Mouse (Mus musculus) cerebellum, postnatal 14 days (tissue): ENCODE results near the gene Mt3.

ENCODE experiments used
- DNase-seq, 2 experiments: peaks; one replicate each; pipeline ENCODE4 v3.0.0; 2021; ENCODE audit warnings: mixed read lengths in 2 of 2

Mt3 gene

DNA sequence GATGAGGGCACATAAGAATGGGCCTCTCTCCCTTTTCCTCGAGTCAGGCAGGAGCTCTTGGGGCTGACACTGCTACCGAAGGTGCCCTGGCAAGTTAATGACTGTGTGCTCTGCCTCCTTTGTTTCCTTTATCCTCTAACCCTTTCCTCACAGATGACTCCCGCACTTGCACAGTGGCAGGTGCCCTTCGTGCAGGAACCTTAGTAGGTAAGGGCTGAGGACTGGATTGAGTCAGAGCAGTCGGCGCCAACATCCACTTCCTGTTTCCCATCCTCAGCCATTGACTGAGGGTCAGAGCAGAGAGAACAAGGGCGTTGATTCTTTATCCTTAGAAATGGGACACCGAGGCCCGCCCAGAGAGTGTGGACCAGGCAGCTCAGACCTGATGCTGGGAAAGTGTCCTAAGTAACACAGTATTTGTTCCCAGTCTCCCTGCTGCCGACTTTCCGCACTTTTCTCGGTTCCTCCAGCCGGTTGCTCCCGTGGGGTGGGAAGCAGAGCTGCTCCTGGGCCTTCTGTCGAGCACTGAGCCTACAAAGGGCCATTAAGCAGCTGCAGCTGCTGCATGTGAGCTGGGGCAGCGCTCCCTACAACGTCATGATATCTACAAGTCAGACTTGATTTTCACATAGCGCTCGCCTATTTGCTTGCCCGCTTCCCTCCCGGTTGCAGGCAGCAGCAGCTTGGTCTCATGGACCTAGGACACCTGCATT lies 35.0 kb downstream of the Mt3 start:
- DNase-seq = no peak

DNA sequence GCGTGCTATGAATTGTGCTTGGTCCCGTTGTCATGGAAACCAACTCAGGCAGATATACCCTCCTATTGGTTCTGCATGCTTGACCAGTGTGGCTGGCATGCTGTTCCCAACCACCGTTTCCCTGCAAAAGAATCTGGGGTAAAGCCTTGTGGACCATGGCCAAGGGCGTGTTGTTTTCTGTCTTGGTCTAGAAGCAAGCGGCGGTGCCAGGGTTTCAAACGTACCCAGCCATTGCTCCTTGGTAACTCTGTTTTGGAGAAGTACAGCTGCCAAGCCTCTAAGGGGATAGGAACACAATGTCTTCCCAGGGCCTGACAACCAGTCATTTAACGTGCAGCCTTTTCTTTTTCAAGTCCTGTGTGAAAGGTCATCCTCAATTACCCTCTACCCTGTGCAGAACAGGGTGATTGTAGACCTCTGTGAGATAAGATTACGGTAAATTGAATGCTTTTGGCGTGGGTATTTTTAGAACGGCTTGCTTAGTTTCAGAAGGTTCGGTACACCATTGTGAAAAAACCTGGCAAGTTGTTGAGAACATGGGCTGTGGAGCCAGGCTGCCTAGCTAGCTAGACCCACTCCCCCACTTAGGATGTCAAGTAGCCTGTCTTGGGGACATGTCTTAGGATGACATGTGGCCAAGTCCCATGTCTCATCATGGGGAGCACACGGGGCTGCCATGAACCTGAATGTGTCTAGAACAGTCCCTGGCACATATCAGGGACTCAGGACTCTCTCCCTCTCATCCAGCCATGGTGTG lies 37.0 kb downstream of the Mt3 start:
- peak; percentile 36 to 57 for DNase-seq

DNA sequence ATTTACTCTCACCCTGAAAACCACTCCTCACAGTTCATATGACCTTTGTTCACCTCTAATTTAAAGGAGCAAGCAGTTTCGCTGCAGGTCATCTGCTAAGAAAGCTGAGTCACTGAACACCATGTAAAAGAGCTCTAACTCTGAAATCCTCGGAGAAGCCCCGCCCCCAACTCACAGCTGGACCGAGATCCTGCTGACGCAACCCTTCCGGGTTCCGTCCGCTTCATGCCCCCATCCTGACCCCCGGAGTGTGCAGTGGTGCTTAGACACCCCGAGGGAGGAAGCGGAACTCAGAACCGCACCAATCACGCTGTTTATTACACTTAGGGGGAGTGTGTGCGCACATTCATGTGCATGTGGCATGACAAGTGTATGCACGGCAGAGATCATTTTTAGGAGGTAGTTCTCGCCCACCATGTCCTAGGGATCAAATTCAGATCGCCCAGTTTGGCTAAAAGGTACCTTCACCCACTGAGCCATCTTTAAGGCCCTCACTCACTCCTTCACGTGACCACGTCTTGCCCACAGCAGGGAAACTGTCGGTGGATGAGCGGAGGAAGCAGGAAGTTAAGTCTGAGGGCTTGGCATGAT lies 38.8 kb downstream of the Mt3 start:
- no peak for DNase-seq

DNA sequence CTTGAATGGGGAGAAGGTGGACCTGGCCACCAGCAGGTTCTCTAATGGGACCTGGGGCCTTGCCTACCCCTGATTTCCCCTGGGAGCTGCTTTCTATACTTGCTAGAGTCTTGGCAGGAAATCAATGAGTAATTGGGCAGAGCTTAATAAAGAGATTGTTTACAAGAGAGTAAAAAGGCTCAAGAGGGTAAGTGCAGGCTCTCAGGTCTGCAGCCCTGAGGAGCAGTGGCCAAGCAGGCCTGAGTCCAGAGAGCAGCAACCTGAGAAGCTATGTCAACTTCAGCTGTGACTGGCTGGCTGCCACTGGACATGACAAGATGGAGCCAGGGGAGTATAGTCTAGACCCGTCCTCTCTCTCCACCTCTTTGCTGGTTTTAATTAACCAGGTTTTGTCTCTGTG lies 40.5 kb downstream of the Mt3 start:
- DNase-seq = no peak

DNA sequence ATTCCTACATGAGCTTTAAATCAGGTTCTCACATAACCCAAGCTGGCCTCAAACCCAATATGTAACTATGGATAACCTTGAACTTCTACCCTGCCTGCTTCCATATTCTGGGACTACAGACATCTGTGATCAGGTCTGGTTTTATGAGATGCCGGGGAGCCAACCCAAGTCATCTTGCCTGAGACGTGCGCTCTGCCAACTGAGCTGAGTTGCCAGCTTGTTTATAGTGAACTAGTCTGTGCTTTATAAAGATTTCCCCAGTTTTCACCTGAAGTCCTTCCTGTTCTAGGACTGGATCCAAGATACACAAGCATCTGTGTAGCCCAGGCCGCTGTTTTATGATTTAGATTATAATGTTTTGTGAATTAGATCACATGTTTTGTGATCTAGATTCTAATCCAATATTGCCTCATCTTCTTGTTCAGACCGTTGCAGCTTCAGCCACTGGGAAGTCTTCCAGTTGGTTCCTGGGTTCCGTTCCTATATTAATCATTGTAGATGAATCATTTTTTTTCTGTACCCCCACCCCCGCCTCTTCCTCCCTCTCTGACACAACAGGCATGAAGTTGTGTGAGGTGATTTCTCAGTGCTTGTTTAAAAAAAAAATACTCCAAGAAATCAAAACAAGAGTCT lies 42.3 kb downstream of the Mt3 start:
- DNase-seq = no peak

DNA sequence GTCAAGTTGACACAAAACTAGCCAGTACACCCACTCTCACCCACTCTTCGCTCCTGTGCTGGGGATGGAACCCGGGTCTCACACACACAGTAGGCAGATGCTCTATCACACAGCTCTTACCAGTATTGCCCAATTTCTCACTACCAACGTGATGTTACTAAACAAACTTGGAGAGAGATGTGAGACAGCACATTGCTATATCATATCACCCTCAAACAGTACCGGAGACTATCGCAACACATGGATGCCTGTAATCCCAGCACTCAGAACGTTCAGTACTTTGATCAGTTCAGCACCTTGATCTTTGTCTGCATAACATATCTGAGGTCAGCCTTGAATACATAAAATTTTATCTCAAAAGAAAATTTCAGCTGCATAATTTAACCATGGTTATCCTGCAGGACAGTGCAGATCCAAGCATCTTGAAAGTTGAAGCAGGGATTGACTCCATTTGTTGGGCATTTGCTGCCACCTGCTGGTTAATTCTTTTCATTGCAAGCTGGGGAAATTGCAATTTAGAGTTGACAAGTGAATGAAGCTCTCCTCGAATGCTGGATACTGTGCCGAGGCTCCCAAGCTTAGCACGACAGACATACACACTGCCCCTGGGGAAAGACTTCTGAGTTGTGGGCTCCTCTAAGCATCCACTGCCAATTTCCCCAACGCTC lies 46.9 kb downstream of the Mt3 start:
- DNase-seq = peak; percentile 74 to 80
